Mouse (Mus musculus) activated CD4-positive, CD25-positive, alpha-beta regulatory T cell, adult 4 months (primary cell): ENCODE results near the gene Olfr1261. TPM values are rescaled to one million over a fixed set of nuclear protein-coding genes. Genes with fewer than 3 reads are reported as not detected.

Experiments used
- ATAC-seq: one replicate; pipeline ENCODE4 v1.8.0; 2017
- polyA plus RNA-seq, 2 experiments: library from polyadenylated mRNA; unstranded; fragments of 100-300 nt; shearing (Covaris generic); gene quantifications; one replicate each; pipeline ENCODE4 v1.2.1; 2017

The Olfr1261 gene
- not detected for polyA plus RNA-seq

- ATAC-seq: no peak
Observed at GRCm38 (mm10) chr2:89990921-89991320, at the start of gene Olfr1261. Gene Olfr1261, plus strand, starts transcription at chr2:89991221.

- ATAC-seq: no peak
Observed at GRCm38 (mm10) chr2:89948564-89948963, 42.5 kb upstream of the Olfr1261 start, which contains the start of gene Olfr1259. Gene Olfr1259, minus strand, starts transcription at chr2:89948664.

DNA sequence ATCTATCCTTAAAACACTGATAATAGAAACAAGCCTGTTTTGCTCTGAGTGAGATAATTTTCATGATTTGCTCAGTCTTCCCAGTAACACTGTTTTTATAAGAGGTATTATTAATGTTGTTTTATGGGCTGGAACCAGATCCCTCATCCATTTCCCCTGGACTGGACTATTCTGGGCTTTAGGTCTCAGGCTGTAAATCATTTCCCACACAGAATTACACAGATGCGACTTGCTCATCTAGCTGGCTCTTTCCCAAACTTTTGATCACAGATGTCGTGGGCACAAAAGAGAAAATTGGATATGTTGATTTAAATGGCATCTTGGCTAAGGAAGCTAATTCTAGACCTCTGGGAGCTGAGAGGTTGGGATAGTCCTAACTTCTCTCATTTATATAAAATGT, 16.8 kb upstream of the Olfr1261 start, which contains the start of gene Olfr1260:
Olfr1260 (plus strand) TSS at position 157 of the 400 bp plus-strand sequence.
- ATAC-seq: no peak

- ATAC-seq: no peak
Observed at GRCm38 (mm10) chr2:89977709-89978108, 13.3 kb upstream of the Olfr1261 start.

- no peak for ATAC-seq
Observed at GRCm38 (mm10) chr2:89999845-90000244, 8.8 kb downstream of the Olfr1261 start, which contains the start of gene Olfr1262. Gene Olfr1262, plus strand, starts transcription at chr2:90000145.

- ATAC-seq: no peak
Observed at GRCm38 (mm10) chr2:90011831-90012230, 20.8 kb downstream of the Olfr1261 start, which contains the start of gene Olfr1263. Gene Olfr1263, plus strand, starts transcription at chr2:90012131.

GRCm38 (mm10) chr2:90025477-90025876, 34.5 kb downstream of the Olfr1261 start, which contains the start of gene Olfr1264:
Gene Olfr1264, minus strand, starts transcription at chr2:90025577.
- ATAC-seq: no peak

- ATAC-seq: no peak
Observed at GRCm38 (mm10) chr2:90035037-90035436, 44.0 kb downstream of the Olfr1261 start, which contains the start of gene Olfr1265. Gene Olfr1265, plus strand, starts transcription at chr2:90035337.

Other genes starting within 250 kb of the Olfr1261 start
- not detected for gene Olfr1253, start 234.1 kb upstream of the Olfr1261 start, polyA plus RNA-seq
- gene Olfr1254, start 197.6 kb upstream of the Olfr1261 start, polyA plus RNA-seq: not detected
- not detected for gene Olfr1255, start 179.2 kb upstream of the Olfr1261 start, polyA plus RNA-seq
- gene Olfr1256, start 149.7 kb upstream of the Olfr1261 start, polyA plus RNA-seq: not detected
- not detected for gene Olfr48, start 143.0 kb upstream of the Olfr1261 start, polyA plus RNA-seq
- not detected for gene Olfr1257, start 112.8 kb upstream of the Olfr1261 start, polyA plus RNA-seq
- not detected for gene Olfr1258, start 63.9 kb upstream of the Olfr1261 start, polyA plus RNA-seq
- not detected for gene Olfr1259, start 42.6 kb upstream of the Olfr1261 start, polyA plus RNA-seq
- gene Olfr1260, start 16.9 kb upstream of the Olfr1261 start, polyA plus RNA-seq: not detected
- not detected for gene Olfr1262, start 8.9 kb downstream of the Olfr1261 start, polyA plus RNA-seq
- gene Olfr1263, start 20.9 kb downstream of the Olfr1261 start, polyA plus RNA-seq: not detected
- gene Olfr1264, start 34.4 kb downstream of the Olfr1261 start, polyA plus RNA-seq: under 1 TPM in 1 of 2 experiments, not detected in 1; 0.08 TPM
- gene Olfr1265, start 44.1 kb downstream of the Olfr1261 start, polyA plus RNA-seq: not detected
- gene Olfr140, start 72.4 kb downstream of the Olfr1261 start, polyA plus RNA-seq: not detected
- gene Olfr1269, start 130.2 kb downstream of the Olfr1261 start, polyA plus RNA-seq: under 1 TPM in 1 of 2 experiments, not detected in 1; 0.12 TPM
- gene Olfr32, start 151.1 kb downstream of the Olfr1261 start, polyA plus RNA-seq: not detected
- gene Olfr1270, start 161.9 kb downstream of the Olfr1261 start, polyA plus RNA-seq: not detected
- gene Olfr1506, start 233.3 kb downstream of the Olfr1261 start, polyA plus RNA-seq: not detected